Mouse (Mus musculus): Measurements from ENCODE around the gene Tbrg4.

Gene Tbrg4

GRCm38 (mm10) chr11:6623704-6624103 lies 2.2 kb downstream of the Tbrg4 start:
- DNase-seq (ENCODE audit: low read depth) = no peak

- DNase-seq (ENCODE audit: low read depth) = no peak
Observed at GRCm38 (mm10) chr11:6615250-6616205, 10.3 kb downstream of the Tbrg4 start.

GRCm38 (mm10) chr11:6605491-6606399 lies 20.1 kb downstream of the Tbrg4 start, which contains the start of gene Nacad:
TSS of gene Nacad (minus strand) at chr11:6606053.
- DNase-seq (ENCODE audit: low read depth) = no peak

DNA sequence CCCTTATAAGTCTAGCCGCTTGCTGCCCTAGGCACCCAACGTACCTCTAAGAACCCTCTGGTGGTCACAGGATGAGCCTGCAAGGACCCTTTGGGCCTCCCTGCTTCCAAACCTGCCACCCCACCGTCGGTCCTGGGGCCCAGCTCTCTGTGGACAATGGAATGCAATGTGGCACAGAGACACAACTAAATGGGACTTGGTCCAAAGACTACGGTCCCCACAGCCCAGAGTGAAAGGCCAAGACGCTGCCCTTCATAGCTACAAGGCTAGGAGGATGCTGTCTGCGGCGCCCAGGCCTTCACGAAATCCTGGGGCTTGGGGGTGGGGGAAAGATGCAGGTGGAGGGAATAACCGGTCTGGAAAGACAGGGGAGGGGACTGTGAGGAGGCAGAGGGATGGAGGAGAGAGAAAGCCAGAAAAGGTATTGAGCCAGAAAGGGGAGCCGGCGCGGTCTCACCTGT lies 20.8 kb downstream of the Tbrg4 start:
- no peak for DNase-seq (ENCODE audit: low read depth)

DNA sequence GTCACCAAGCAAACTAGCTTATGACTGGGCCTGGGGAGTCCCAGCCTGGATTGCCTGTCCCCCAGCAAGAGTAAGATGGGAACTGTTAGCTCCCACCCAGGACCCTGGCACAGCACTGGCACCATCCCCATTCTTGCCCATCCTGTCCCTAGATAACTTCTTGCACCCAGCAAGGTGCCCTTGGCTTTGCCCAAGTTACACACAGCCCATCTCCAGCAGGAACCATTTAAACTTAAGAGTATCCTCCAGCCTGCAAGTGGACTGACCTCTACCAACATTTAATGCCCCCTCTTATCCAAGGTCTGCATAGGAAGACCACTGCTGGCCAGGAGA lies 21.3 kb downstream of the Tbrg4 start:
- no peak for DNase-seq (ENCODE audit: low read depth)

GRCm38 (mm10) chr11:6603887-6604603 lies 21.8 kb downstream of the Tbrg4 start:
- DNase-seq (ENCODE audit: low read depth) = no peak

GRCm38 (mm10) chr11:6603224-6603623 lies 22.6 kb downstream of the Tbrg4 start:
- DNase-seq (ENCODE audit: low read depth) = no peak

- no peak for DNase-seq (ENCODE audit: low read depth)
Observed at GRCm38 (mm10) chr11:6602662-6603061, 23.2 kb downstream of the Tbrg4 start.

DNA sequence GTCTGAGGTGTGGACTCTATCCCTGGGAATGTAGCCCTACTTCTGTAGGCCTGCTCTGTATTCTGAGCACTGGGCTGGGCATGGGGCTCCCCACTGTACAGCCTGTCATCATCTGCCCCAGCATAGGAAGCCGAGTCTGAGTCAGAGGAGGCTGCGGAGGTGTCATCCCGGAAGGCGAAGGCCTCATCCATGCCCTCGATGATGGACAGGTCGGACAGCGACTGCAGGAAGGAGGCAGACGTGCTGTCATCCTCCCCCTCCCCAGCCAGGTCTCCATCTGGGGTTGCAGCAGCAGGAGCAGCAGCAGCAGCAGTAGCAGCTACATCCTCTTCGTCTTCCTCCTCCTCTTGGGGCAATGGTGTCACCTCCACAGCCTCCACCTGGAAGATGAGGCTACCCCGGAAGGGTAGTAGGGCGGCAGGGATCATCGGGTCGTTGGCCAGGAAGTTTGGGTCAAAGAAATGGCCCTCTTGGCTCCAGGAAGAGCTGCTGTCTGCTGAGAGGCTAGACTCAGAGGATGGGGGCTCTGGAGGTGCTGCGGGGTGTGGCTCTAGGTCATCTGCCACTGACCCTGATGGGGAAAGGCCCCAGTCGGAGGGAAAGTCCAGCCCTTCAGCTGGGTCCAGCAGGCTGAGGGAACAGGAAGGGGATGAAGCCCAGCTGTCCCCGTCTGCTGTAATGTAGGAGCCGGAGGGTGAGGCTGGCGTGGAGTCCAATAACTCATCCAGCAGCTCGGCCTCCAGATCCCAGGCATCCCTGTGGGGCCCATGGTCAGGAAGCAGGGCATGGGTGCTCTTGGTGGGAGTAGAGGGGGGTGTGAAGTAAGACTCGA lies 24.0 kb downstream of the Tbrg4 start:
- no peak for DNase-seq (ENCODE audit: low read depth)

DNA sequence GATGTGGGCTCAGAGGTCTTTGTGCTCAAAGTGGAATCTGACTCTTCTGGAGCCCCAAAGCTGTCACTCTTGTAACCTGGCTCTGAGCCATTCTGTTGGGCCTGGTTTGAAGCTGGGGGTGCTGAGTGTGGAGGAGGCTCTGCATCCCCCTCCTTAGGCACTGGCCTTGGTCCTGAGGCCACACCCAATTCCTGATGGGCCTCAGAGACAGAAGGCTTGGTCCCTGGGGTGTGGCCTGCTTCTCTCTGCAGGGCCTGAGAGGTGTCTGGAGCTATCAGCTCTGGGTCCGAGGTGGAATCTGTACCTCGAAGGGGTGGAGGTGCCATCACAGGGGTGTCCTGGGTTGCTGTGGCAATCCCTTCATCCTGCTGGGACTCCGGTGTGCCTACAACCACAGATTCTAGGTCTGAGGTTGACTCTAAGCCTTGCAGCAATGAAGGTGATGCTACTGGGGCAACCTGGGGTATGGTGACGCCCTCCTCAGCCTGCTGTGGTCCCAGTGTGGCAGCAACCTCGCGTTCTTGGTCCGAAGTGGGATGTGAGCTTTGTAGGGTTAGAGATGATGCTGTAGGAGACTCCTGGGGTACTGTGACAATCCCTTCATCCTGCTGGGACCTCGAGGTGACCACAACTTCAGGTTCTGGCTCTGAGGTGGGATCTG lies 25.5 kb downstream of the Tbrg4 start:
- no peak for DNase-seq (ENCODE audit: low read depth)

DNA sequence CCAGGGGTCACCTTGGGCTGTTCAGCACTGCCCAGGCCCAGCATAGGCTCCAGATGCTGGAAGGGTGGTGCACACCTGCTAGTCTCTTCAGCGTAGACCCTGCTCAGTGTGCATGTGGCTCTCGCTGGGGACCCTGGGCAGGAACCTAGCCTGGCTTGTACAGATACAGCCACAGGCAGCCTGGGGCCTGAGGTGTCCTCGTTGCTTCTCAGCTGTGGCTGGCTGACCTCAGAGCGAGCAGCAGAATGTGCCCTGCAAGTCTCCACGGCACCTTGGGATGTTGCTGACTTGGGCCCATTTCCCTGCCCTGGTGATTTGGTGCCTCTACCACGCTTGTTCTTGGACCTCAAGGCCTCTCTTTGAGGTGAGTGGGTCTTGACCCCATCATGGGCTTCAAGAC lies 26.0 kb downstream of the Tbrg4 start:
- DNase-seq (ENCODE audit: low read depth) = no peak

- no peak for DNase-seq (ENCODE audit: low read depth)
Observed at GRCm38 (mm10) chr11:6599011-6599681, 26.7 kb downstream of the Tbrg4 start.

DNA sequence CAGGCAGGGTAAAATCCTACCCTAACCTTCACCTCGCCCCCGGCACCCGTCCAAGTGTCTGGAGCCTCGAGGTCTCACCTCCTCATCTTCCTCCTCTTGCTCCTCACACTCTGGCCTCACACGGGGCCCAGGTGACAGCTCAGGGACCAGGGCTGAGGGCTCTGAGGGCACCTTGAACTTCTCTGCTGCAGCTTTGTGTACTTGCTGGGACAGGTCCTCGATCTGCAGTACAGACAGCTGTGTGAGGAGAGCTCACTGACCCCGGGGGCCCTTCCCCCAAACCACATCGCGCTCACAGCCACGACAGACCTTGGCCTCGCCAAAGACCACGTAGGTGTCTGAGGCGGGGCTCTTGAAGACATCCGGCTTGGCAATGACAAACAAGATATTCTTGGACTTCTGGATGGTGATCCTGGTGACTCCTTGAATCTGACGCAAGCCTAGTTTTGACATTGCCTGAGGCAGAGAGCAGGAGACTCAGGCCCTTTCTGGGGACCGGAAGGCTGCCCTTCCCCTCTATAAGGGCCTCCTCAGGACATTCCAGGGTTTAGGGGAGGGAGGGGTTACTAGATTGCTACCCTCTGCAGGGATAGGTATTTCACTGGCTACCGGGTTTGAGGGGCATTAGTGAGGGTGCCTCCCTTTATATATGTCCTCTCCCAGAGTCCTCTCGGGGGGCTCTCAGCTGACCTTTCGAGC lies 27.5 kb downstream of the Tbrg4 start:
- DNase-seq (ENCODE audit: low read depth) = no peak

- DNase-seq (ENCODE audit: low read depth) = no peak
Observed at GRCm38 (mm10) chr11:6597523-6597922, 28.3 kb downstream of the Tbrg4 start.

DNA sequence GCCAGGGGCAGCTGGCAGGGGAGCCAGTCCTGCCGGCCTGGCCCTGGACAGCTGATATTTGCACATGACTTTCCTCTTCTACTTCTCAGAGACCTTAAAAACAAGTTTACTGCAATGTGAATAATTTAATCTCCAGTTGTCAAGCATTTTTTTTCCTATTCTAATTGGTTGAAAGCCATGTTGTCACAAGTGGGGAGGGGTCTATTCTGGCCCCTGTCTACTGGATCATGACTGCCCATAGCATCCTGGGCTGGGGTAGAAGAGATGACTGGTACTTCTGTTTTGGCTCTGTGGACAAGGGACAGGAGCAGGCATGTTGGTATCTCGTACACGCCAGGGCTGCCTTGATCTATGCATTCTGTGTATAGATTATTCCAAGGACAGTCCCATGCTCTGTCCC lies 29.3 kb downstream of the Tbrg4 start:
- DNase-seq (ENCODE audit: low read depth) = no peak

- DNase-seq (ENCODE audit: low read depth) = no peak
Observed at GRCm38 (mm10) chr11:6596205-6596604, 29.7 kb downstream of the Tbrg4 start.

DNA sequence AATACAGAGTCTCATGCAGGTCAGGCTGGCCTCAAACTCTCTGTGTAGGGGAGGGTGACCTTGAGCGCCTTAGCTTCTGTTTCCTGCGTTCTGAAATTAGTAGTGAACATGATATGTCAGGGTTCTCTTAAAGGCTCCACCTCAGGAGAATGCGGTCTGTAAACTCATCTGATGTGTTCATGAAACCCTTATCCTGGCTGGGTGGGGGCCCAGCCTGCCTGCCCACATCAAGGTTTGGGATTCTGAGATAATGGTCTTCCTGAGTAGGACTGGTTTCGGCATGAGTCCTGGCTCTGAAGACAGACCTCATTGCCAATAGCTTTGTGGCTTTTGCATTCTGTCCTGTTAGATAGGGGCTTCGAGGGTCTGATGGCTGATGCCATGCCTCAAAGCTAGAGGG lies 30.5 kb downstream of the Tbrg4 start:
- peak; percentile 41 for DNase-seq (ENCODE audit: low read depth)

DNA sequence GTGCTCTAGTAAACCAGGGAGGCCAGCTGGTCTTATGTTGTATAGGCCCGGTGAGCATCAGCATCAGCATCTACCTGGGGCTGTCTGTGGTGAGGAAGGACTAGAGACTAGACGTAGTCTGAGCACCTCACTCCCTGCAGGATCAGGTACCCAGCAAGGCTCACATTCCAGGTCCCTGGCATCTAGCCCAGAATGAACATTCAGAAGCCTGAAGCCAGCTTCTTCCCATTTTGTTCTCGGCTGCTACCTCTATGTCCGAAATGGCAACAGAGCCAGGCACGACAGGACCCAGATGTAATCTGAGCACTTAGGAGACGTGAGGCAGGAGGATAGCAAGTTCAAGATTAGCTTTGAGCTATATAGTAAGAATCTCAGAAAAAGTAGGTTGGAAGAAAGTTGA lies 31.0 kb downstream of the Tbrg4 start:
- DNase-seq (ENCODE audit: low read depth) = no peak

DNA sequence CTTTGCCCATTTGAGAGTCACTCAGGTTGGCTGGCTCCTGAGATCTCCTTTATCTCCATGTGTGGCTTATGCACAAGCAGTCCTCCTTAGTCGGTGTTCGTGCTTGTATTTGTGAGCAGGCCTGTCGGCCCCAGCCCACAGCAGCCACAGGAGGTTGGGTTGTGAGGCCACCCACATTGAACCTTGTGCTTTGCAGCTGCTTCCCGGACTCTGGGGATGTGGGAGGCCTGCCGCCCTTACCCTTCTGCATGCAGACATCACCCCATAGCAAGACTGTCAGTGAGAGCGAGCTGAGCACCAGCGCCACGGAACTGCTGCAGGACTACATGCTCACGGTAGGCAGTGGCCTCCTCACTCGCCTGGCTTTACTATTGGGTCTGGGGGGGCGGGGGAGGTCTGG lies 32.5 kb downstream of the Tbrg4 start:
- DNase-seq (ENCODE audit: low read depth) = no peak
